In genomic region chr7:19075723-19076585, GRCm38 (mm10) we compare ENCODE assay signal across 8 mouse cellular contexts. TPM values are rescaled to one million over a fixed set of nuclear protein-coding genes. Genes with fewer than 3 reads are reported as not detected.
A peak's percentile ranks its signal among the peaks of the same experiment; 100 is the strongest.
DNase-seq lines count a peak whose midpoint lies in the region; ATAC-seq and TF ChIP-seq lines count a peak whose summit lies in the region.

Gene Dmwd, plus strand, starts transcription at chr7:19076227.

- peak within 1 kb of the TSS; percentile 99 for H3K4me3 ChIP-seq in heart, embryonic 13.5 days
- H3K4me3 ChIP-seq in kidney, postnatal 0 days (replicated peaks; ENCODE audit: low read depth, low read length) = peak within 1 kb of the TSS; percentile 72
- H3K4me3 ChIP-seq in liver, adult 2 months (ENCODE audit: insufficient read depth, low read depth, low read length) = peak within 1 kb of the TSS; percentile 61

- TF ChIP-seq CTCF in kidney, postnatal 0 days (IDR thresholded peaks at IDR 0.05; ENCODE audit: low read depth) = no peak
- TF ChIP-seq CTCF in liver, adult 2 months (IDR thresholded peaks at IDR 0.05; ENCODE audit: low read depth, low read length) = no peak

- WGBS in heart, embryonic 13.5 days = 2% methylated on average over 91 of the region's 91 CpGs
- under 1% methylated on average over 89 of the region's 91 CpGs for WGBS in kidney, postnatal 0 days
- WGBS in liver, adult 2 months = under 1% methylated on average over 89 of the region's 91 CpGs

- H3K79me2 ChIP-seq in liver, adult 2 months (ENCODE audit: control insufficient read depth, insufficient read depth, low read length) = no peaks in the 10 kb centered on the region

- TF ChIP-seq POLR2A in liver, adult 2 months (IDR thresholded peaks at IDR 0.05; ENCODE audit: extremely low read depth, insufficient read depth, low read length) = no peak

- H3K27me3 ChIP-seq in heart, embryonic 13.5 days (replicated peaks) = no peaks in the 10 kb centered on the region
- no peaks in the 10 kb centered on the region for H3K27me3 ChIP-seq in kidney, postnatal 0 days (ENCODE audit: insufficient read depth, low read length)
- no peaks in the 10 kb centered on the region for H3K27me3 ChIP-seq in liver, adult 2 months (ENCODE audit: control insufficient read depth, insufficient read depth, low read length)
- H3K27me3 ChIP-seq in splenic B cell, adult 2 months (ENCODE audit: control insufficient read depth, insufficient read depth, low read length, poor library complexity, severe bottlenecking) = 0 out of 2 replicates have a peak, but pooled peaks cover 3% of the 10 kb centered on the region

- peak within 1 kb of the TSS; percentile 95 for H3K4me2 ChIP-seq in heart, embryonic 13.5 days
- H3K4me2 ChIP-seq in kidney, postnatal 0 days (ENCODE audit: low read length) = peak within 1 kb of the TSS; percentile 81

- H3K4me1 ChIP-seq in heart, embryonic 13.5 days = peaks cover 32% of the 10 kb centered on the region
- H3K4me1 ChIP-seq in kidney, postnatal 0 days (replicated peaks; ENCODE audit: insufficient read depth, low read length) = peaks cover 11% of the 10 kb centered on the region
- peaks cover 10% of the 10 kb centered on the region for H3K4me1 ChIP-seq in liver, adult 2 months (ENCODE audit: control insufficient read depth, insufficient read depth, low read length)

- peak; percentile 71 for DNase-seq in CD4-positive, CD25-positive, alpha-beta regulatory T cell, adult 2 months (ENCODE audit: low read depth, low spot score)
- peak; percentile 77 for DNase-seq in c-Kit-negative CD71-positive TER-119-positive erythroid progenitor cells, embryonic 14.5 days (ENCODE audit: low read depth, low spot score)
- DNase-seq in fibroblast of lung, adult 2 months (ENCODE audit: low read depth) = peak; percentile 96
- DNase-seq in kidney, postnatal 0 days (ENCODE audit: low spot score) = peak; percentile 99
- DNase-seq in liver, adult 2 months (ENCODE audit: extremely low read depth, low read depth, low spot score) = peak; percentile 85
- DNase-seq in naive thymus-derived CD4-positive, alpha-beta T cell, adult 2 months (ENCODE audit: low read depth) = peak; percentile 57
- DNase-seq in splenic B cell, adult 2 months (ENCODE audit: low read depth, low spot score) = peak; percentile 77

- ATAC-seq in heart, embryonic 13.5 days (ENCODE audit: extremely low read depth, insufficient number of reproducible peaks, low FRiP score, low TSS enrichment) = peak; percentile 93
- peak; percentile 99 for ATAC-seq in kidney, postnatal 0 days (replicated peaks; ENCODE audit: low FRiP score, low read depth)

- peak within 1 kb of the TSS; percentile 92 for H3K27ac ChIP-seq in heart, embryonic 13.5 days (replicated peaks)
- peak within 1 kb of the TSS; percentile 92 for H3K27ac ChIP-seq in kidney, postnatal 0 days
- peak within 1 kb of the TSS; percentile 64 for H3K27ac ChIP-seq in liver, adult 2 months (replicated peaks; ENCODE audit: insufficient read depth, low read depth, low read length)

- H3K9me3 ChIP-seq in heart, embryonic 13.5 days = no peaks in the 10 kb centered on the region
- no peaks in the 10 kb centered on the region for H3K9me3 ChIP-seq in kidney, postnatal 0 days (replicated peaks; ENCODE audit: low read length)

- H3K9ac ChIP-seq in heart, embryonic 13.5 days = peak within 1 kb of the TSS; percentile 100
- peak within 1 kb of the TSS; percentile 99 for H3K9ac ChIP-seq in kidney, postnatal 0 days (ENCODE audit: low read depth, low read length)
- H3K9ac ChIP-seq in liver, adult 2 months (ENCODE audit: low read depth, low read length) = peak within 1 kb of the TSS; percentile 71

- peaks cover 32% of the 10 kb centered on the region for H3K36me3 ChIP-seq in heart, embryonic 13.5 days
- H3K36me3 ChIP-seq in kidney, postnatal 0 days (ENCODE audit: insufficient read depth, low read length) = peaks cover 14% of the 10 kb centered on the region
- H3K36me3 ChIP-seq in liver, adult 2 months (ENCODE audit: control insufficient read depth, insufficient read depth, low read length) = no peaks in the 10 kb centered on the region
- no peaks in the 10 kb centered on the region for H3K36me3 ChIP-seq in splenic B cell, adult 2 months (ENCODE audit: control insufficient read depth, insufficient read depth, low read length, poor library complexity, severe bottlenecking)

RNA-seq across cellular contexts. Expression of gene Dmwd, which starts in this region (rescaled TPM):
- polyA plus RNA-seq in heart, embryonic 13.5 days (2015; fragmentation: Nextera tagmentation; extraction: Ambion mirVana) = 11.3 and 13.9 TPM in 2 replicates
- polyA plus RNA-seq in kidney, postnatal 0 days (2015; fragmentation: Nextera tagmentation; extraction: Ambion mirVana) = 12.2 and 16.9 TPM in 2 replicates
- 4.5 and 6.7 TPM in 2 replicates for total RNA-seq in liver, adult 2 months (2014; rRNA removed)
- polyA plus RNA-seq in liver, adult 2 months (2012; rRNA removed) = 29.4 and 35.7 TPM in 2 replicates

Comparison
In these comparisons a context has a peak if more than half of its experiments do, and no peak if none do; other contexts are left out.
1. Peak in every context shown above with its lines: DNase-seq, ATAC-seq, H3K4me3 ChIP-seq and H3K27ac ChIP-seq.